Mouse (Mus musculus) heart, adult 2 months (tissue): ENCODE measurements around the gene Matn1. TPM values are rescaled to one million over a fixed set of nuclear protein-coding genes. Genes with fewer than 3 reads are reported as not detected.

ENCODE experiments used
- DNase-seq, 2 experiments: peaks; one replicate each; pipeline ENCODE4 v3.0.0; 2021
- H3K27ac ChIP-seq: fragments of 200-600 bp; 2 replicates; pipeline ENCODE4 v1.8.1; 2022
- H3K27me3 ChIP-seq: fragments of 200-500 bp; 2 replicates; pipeline ENCODE4 v1.6.1; 2012; ENCODE audit warnings: mild to moderate bottlenecking, low read length, inconsistent platforms, mixed read lengths; ENCODE audit not compliant: control insufficient read depth, insufficient read depth
- H3K36me3 ChIP-seq: fragments of 200-500 bp; 2 replicates; pipeline ENCODE4 v1.6.1; 2012; ENCODE audit warnings: low read length, inconsistent platforms; ENCODE audit not compliant: control insufficient read depth, insufficient read depth
- H3K4me1 ChIP-seq: fragments of 200-500 bp; 2 replicates; pipeline ENCODE4 v1.6.1; 2011; ENCODE audit warnings: low read length; ENCODE audit not compliant: control insufficient read depth, insufficient read depth
- H3K4me3 ChIP-seq: fragments of 200-600 bp; 2 replicates; pipeline ENCODE4 v1.8.1; 2022
- H3K79me2 ChIP-seq: fragments of 200-500 bp; replicated peaks from 2 replicates; pipeline ENCODE4 v1.6.1; 2012; ENCODE audit warnings: mild to moderate bottlenecking, inconsistent platforms, low read length, moderate library complexity, mixed read lengths; ENCODE audit not compliant: control insufficient read depth, insufficient read depth
- H3K9ac ChIP-seq: fragments of 200-500 bp; 2 replicates; pipeline ENCODE4 v1.6.1; 2012; ENCODE audit warnings: low read depth, mild to moderate bottlenecking, control low read depth, inconsistent platforms, low read length, mixed read lengths
- CTCF ChIP-seq: fragments of 200-600 bp; IDR thresholded peaks from 2 replicates; pipeline ENCODE4 v1.8.1; 2022; ENCODE audit warnings: antibody characterized with exemption, mild to moderate bottlenecking, moderate library complexity
- EP300 ChIP-seq: fragments of 200-500 bp; IDR thresholded peaks from 2 replicates; pipeline ENCODE4 v1.6.1; 2011; ENCODE audit warnings: low read depth, low read length, control low read depth; ENCODE audit not compliant: insufficient read depth
- POLR2A ChIP-seq: fragments of 200-500 bp; IDR thresholded peaks from 2 replicates; pipeline ENCODE4 v1.6.1; 2011; ENCODE audit warnings: mild to moderate bottlenecking, low read depth, low read length, control low read depth; ENCODE audit not compliant: insufficient read depth
- WGBS: fragments of 180-500 bp; shearing (Covaris S2); methylation state at CpG from one replicate; pipeline ENCODE4 v1.1.7; 2018; 5-methylcytosine and 5-hydroxymethylcytosine counted together
- intact Hi-C: fragments of 180-260 bp; cut with DNase I; formaldehyde crosslinking; loops from one replicate; pipeline ENCODE4 v1.15.1; 2025
- polyA plus RNA-seq: library from polyadenylated mRNA; depleted of rRNA; stranded (reverse); fragments of >200 nt; gene quantifications from 2 replicates; pipeline ENCODE4 v1.2.3, GENCODE M21; 2012; rRNA removed
- total RNA-seq, 2 experiments: library from RNA; stranded (reverse); gene quantifications; 2 replicates each; pipeline ENCODE4 v1.2.3; 2021

Matn1 gene
- total and polyA plus RNA-seq, 3 experiments, result 0.10 TPM; not detected in 2

DNA sequence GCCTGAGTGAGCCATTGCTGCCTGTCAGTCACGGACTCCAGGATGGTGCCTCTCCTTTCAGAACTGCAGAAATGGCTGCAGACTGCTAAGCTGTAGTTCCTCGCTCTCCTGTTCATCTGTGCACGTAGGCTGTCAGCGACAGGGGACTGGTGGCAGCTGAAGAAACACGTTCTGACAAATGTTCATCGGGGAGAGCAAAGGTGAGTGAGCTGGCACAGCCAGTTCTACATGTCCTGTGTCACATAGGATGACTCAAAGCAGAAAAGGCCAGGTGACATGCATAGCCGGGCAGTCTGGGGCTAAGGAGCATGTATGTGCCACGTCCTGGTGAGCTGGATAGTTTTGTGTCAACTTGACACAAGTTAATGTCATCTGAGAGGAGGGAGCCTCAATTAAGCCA lies 50.4 kb downstream of the Matn1 start:
- intact Hi-C loops, result no loop called here
- Histone ChIP-seq H3K27ac (no peak overlapping the region), H3K9ac (no peak overlapping the region), H3K4me3 (no peak overlapping the region), H3K79me2 (no peaks in the 10 kb centered on the region), H3K4me1 (no peaks in the 10 kb centered on the region), H3K27me3 (no peaks in the 10 kb centered on the region), H3K36me3 (no peaks in the 10 kb centered on the region)
- DNase-seq, result no peak
- TF ChIP-seq EP300, result no peak
- no peak for TF ChIP-seq CTCF
- no peak for TF ChIP-seq POLR2A
- 84% methylated on average over 8 of the region's 8 CpGs for WGBS

DNA sequence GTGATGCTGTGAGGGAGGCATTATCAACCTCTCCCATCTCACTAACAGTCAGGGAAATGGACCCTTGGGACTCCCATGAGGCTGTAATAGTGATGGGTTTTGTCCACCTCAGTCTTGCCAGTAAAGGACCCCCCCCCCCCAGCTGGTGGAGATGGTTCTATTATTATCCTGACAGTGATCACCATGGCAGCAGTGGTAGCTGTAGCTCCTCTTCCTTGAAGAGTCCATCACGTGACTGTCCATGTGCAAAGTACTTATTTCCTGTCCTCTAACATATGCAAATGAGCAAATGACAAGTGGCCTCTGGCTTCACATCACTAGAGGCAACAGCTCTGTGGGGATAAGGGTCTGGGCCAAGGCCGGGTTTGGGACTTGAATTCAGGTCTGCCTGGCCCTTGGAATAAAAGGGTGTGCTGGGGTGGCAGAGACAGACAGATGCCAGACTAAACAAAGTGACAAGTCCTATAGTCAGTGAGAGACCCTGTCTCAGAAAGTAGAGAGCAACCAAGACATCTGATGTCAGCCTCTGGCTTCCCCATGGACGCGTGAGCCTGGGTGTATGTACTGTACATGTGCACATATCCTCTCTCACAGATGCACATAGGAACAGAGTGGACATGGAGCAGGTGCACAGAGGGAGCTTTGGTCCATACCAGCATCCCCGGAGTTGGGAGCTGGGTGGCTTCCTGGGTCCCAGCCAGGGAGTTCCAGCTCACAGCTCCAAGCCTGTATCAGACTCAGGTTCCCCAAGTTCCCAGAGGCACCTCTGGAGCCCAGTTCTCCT lies 55.8 kb downstream of the Matn1 start:
- TF ChIP-seq POLR2A (no peak), EP300 (no peak), CTCF (no peak)
- no peaks in the 10 kb centered on the region for H3K4me1 ChIP-seq
- 74% methylated on average over 5 of the region's 5 CpGs for WGBS
- H3K27ac ChIP-seq, result no peak overlapping the region
- intact Hi-C loops, result no loop called here
- H3K4me3 ChIP-seq, result no peak overlapping the region
- no peak overlapping the region for H3K9ac ChIP-seq
- H3K27me3 ChIP-seq, result no peaks in the 10 kb centered on the region
- DNase-seq, result no peak
- no peaks in the 10 kb centered on the region for H3K79me2 ChIP-seq
- no peaks in the 10 kb centered on the region for H3K36me3 ChIP-seq

GRCm38 (mm10) chr4:131000614-131001178 lies 56.5 kb downstream of the Matn1 start:
- Histone ChIP-seq H3K36me3 (no peaks in the 10 kb centered on the region), H3K27ac (no peak overlapping the region), H3K9ac (no peak overlapping the region), H3K79me2 (no peaks in the 10 kb centered on the region), H3K27me3 (no peaks in the 10 kb centered on the region), H3K4me3 (no peak overlapping the region), H3K4me1 (no peaks in the 10 kb centered on the region)
- 86% methylated on average over 15 of the region's 15 CpGs for WGBS
- TF ChIP-seq EP300 (no peak), CTCF (no peak), POLR2A (no peak)
- no peak for DNase-seq
- intact Hi-C loops, result no loop called here

Other genes with a start within 250 kb of the Matn1 start
- gene Sdc3, start 151.8 kb upstream of the Matn1 start, total RNA-seq, result 10 to 100 TPM; 32.7 to 38.3 TPM
- gene Sdc3, start 151.8 kb upstream of the Matn1 start, polyA plus RNA-seq, result 41.5 and 51.9 TPM in 2 replicates
- gene Laptm5, start 31.3 kb upstream of the Matn1 start, total RNA-seq, result 10 to 100 TPM; 15.5 to 22.8 TPM
- gene Laptm5, start 31.3 kb upstream of the Matn1 start, polyA plus RNA-seq, result 44.1 and 59.4 TPM in 2 replicates